Mouse (Mus musculus): ENCODE data around the gene Pde11a. TPM values are rescaled to one million over a fixed set of nuclear protein-coding genes. Genes with fewer than 3 reads are reported as not detected.

Gene Pde11a
- polyA plus RNA-seq, 1 experiment from 2014 or later: 0.89 TPM

- H3K4me1 ChIP-seq (replicated peaks; ENCODE audit: insufficient read depth, low read length): no peaks in the 10 kb centered on the region
- no peaks in the 10 kb centered on the region for H3K9me3 ChIP-seq (replicated peaks; ENCODE audit: low read length)
- ATAC-seq (replicated peaks; ENCODE audit: low FRiP score, low read depth) (0 out of 2 replicates have a peak, but pooled peaks have one; percentile 43), DNase-seq (ENCODE audit: low spot score) (peak; percentile 68)
- no peaks in the 10 kb centered on the region for H3K27me3 ChIP-seq (ENCODE audit: insufficient read depth, low read length)
- no peak overlapping the region for H3K4me3 ChIP-seq (replicated peaks; ENCODE audit: low read depth, low read length)
- no peak overlapping the region for H3K9ac ChIP-seq (ENCODE audit: low read depth, low read length)
- no peaks in the 10 kb centered on the region for H3K36me3 ChIP-seq (ENCODE audit: insufficient read depth, low read length)
- peak; percentile 31; the same call in 1 of the 2 replicates for TF ChIP-seq CTCF (IDR thresholded peaks at IDR 0.05; ENCODE audit: low read depth)
- 34% methylated on average over 11 of the region's 11 CpGs for WGBS
- no peak overlapping the region for H3K27ac ChIP-seq
- no peak overlapping the region for H3K4me2 ChIP-seq (ENCODE audit: low read length)
Observed at GRCm38 (mm10) chr2:76051385-76051784, 287.2 kb downstream of the Pde11a start.

GRCm38 (mm10) chr2:76050911-76051310, 287.7 kb downstream of the Pde11a start:
- Histone ChIP-seq H3K36me3 (ENCODE audit: insufficient read depth, low read length) (no peaks in the 10 kb centered on the region), H3K27ac (no peak overlapping the region), H3K4me3 (replicated peaks; ENCODE audit: low read depth, low read length) (no peak overlapping the region), H3K4me1 (replicated peaks; ENCODE audit: insufficient read depth, low read length) (no peaks in the 10 kb centered on the region), H3K9ac (ENCODE audit: low read depth, low read length) (no peak overlapping the region), H3K9me3 (replicated peaks; ENCODE audit: low read length) (no peaks in the 10 kb centered on the region), H3K27me3 (ENCODE audit: insufficient read depth, low read length) (no peaks in the 10 kb centered on the region), H3K4me2 (ENCODE audit: low read length) (no peak overlapping the region)
- TF ChIP-seq CTCF (IDR thresholded peaks at IDR 0.05; ENCODE audit: low read depth): no peak
- DNase-seq (ENCODE audit: low spot score): no peak
- 61% methylated on average over 4 of the region's 4 CpGs for WGBS
- no peak for ATAC-seq (replicated peaks; ENCODE audit: low FRiP score, low read depth)

GRCm38 (mm10) chr2:76050092-76050491, 288.5 kb downstream of the Pde11a start:
- Histone ChIP-seq H3K9ac (ENCODE audit: low read depth, low read length) (no peak overlapping the region), H3K4me3 (replicated peaks; ENCODE audit: low read depth, low read length) (no peak overlapping the region), H3K36me3 (ENCODE audit: insufficient read depth, low read length) (no peaks in the 10 kb centered on the region), H3K4me2 (ENCODE audit: low read length) (no peak overlapping the region), H3K27ac (no peak overlapping the region), H3K27me3 (ENCODE audit: insufficient read depth, low read length) (no peaks in the 10 kb centered on the region), H3K9me3 (replicated peaks; ENCODE audit: low read length) (no peaks in the 10 kb centered on the region), H3K4me1 (replicated peaks; ENCODE audit: insufficient read depth, low read length) (no peaks in the 10 kb centered on the region)
- 74% methylated on average over 10 of the region's 10 CpGs for WGBS
- no peak for TF ChIP-seq CTCF (IDR thresholded peaks at IDR 0.05; ENCODE audit: low read depth)
- DNase-seq (ENCODE audit: low spot score) (no peak), ATAC-seq (replicated peaks; ENCODE audit: low FRiP score, low read depth) (peak; percentile 79)

GRCm38 (mm10) chr2:76049529-76049928, 289.0 kb downstream of the Pde11a start:
- Histone ChIP-seq H3K9me3 (replicated peaks; ENCODE audit: low read length) (no peaks in the 10 kb centered on the region), H3K27ac (no peak overlapping the region), H3K27me3 (ENCODE audit: insufficient read depth, low read length) (no peaks in the 10 kb centered on the region), H3K4me2 (ENCODE audit: low read length) (no peak overlapping the region), H3K9ac (ENCODE audit: low read depth, low read length) (no peak overlapping the region), H3K4me3 (replicated peaks; ENCODE audit: low read depth, low read length) (no peak overlapping the region), H3K36me3 (ENCODE audit: insufficient read depth, low read length) (no peaks in the 10 kb centered on the region), H3K4me1 (replicated peaks; ENCODE audit: insufficient read depth, low read length) (no peaks in the 10 kb centered on the region)
- DNase-seq (ENCODE audit: low spot score) (no peak), ATAC-seq (replicated peaks; ENCODE audit: low FRiP score, low read depth) (no peak)
- TF ChIP-seq CTCF (IDR thresholded peaks at IDR 0.05; ENCODE audit: low read depth): no peak
- WGBS: 54% methylated on average over 8 of the region's 8 CpGs

- TF ChIP-seq CTCF (IDR thresholded peaks at IDR 0.05; ENCODE audit: low read depth): no peak
- Histone ChIP-seq H3K27me3 (ENCODE audit: insufficient read depth, low read length) (no peaks in the 10 kb centered on the region), H3K4me1 (replicated peaks; ENCODE audit: insufficient read depth, low read length) (no peaks in the 10 kb centered on the region), H3K9ac (ENCODE audit: low read depth, low read length) (no peak overlapping the region), H3K4me3 (replicated peaks; ENCODE audit: low read depth, low read length) (no peak overlapping the region), H3K36me3 (ENCODE audit: insufficient read depth, low read length) (no peaks in the 10 kb centered on the region), H3K4me2 (ENCODE audit: low read length) (no peak overlapping the region), H3K27ac (no peak overlapping the region), H3K9me3 (replicated peaks; ENCODE audit: low read length) (no peaks in the 10 kb centered on the region)
- no peak for ATAC-seq (replicated peaks; ENCODE audit: low FRiP score, low read depth)
- DNase-seq (ENCODE audit: low spot score): no peak
- WGBS: 87% methylated on average over 12 of the region's 12 CpGs
Observed at GRCm38 (mm10) chr2:76047740-76048139, 290.8 kb downstream of the Pde11a start.

GRCm38 (mm10) chr2:76042210-76042609, 296.4 kb downstream of the Pde11a start:
- H3K4me3 ChIP-seq (replicated peaks; ENCODE audit: low read depth, low read length): no peak overlapping the region

GRCm38 (mm10) chr2:76040116-76040515, 298.5 kb downstream of the Pde11a start:
- no peak for TF ChIP-seq CTCF (IDR thresholded peaks at IDR 0.05; ENCODE audit: low read depth)
- H3K9ac ChIP-seq (ENCODE audit: low read depth, low read length): no peak overlapping the region
- DNase-seq (ENCODE audit: low spot score) (no peak), ATAC-seq (replicated peaks; ENCODE audit: low FRiP score, low read depth) (no peak)
- 93% methylated on average over 7 of the region's 7 CpGs for WGBS
- no peaks in the 10 kb centered on the region for H3K4me1 ChIP-seq (replicated peaks; ENCODE audit: insufficient read depth, low read length)
- H3K27me3 ChIP-seq (ENCODE audit: insufficient read depth, low read length): no peaks in the 10 kb centered on the region
- H3K9me3 ChIP-seq (replicated peaks; ENCODE audit: low read length): no peaks in the 10 kb centered on the region
- no peaks in the 10 kb centered on the region for H3K36me3 ChIP-seq (ENCODE audit: insufficient read depth, low read length)
- no peak overlapping the region for H3K4me3 ChIP-seq (replicated peaks; ENCODE audit: low read depth, low read length)
- no peak overlapping the region for H3K4me2 ChIP-seq (ENCODE audit: low read length)
- no peak overlapping the region for H3K27ac ChIP-seq

More at GRCm38 (mm10) chr2:76042210-76042609, 296.4 kb downstream of the Pde11a start:
- no peaks in the 10 kb centered on the region for H3K4me1 ChIP-seq (replicated peaks; ENCODE audit: insufficient read depth, low read length)
- WGBS: 89% methylated on average over 10 of the region's 10 CpGs
- no peak for TF ChIP-seq CTCF (IDR thresholded peaks at IDR 0.05; ENCODE audit: low read depth)
- no peak overlapping the region for H3K4me2 ChIP-seq (ENCODE audit: low read length)
- H3K9me3 ChIP-seq (replicated peaks; ENCODE audit: low read length): no peaks in the 10 kb centered on the region
- H3K9ac ChIP-seq (ENCODE audit: low read depth, low read length): no peak overlapping the region
- no peak overlapping the region for H3K27ac ChIP-seq
- H3K27me3 ChIP-seq (ENCODE audit: insufficient read depth, low read length): no peaks in the 10 kb centered on the region
- H3K36me3 ChIP-seq (ENCODE audit: insufficient read depth, low read length): no peaks in the 10 kb centered on the region
- ATAC-seq (replicated peaks; ENCODE audit: low FRiP score, low read depth): no peak
- DNase-seq (ENCODE audit: low spot score): no peak
